In genomic region chr5:41758671-41759639, GRCm38 (mm10) we compare ENCODE assay signal across 33 mouse cellular contexts. TPM values are rescaled to one million over a fixed set of nuclear protein-coding genes. Genes with fewer than 3 reads are reported as not detected.
DNase-seq lines count a peak whose midpoint lies in the region; ATAC-seq and TF ChIP-seq lines count a peak whose summit lies in the region.
"Had no signal": no experiment of that assay in that cellular context is flagged by ENCODE, and none has a peak within 500 bp of the region (broad histone marks: within the 10 kb centered on the region; RNA-seq: fewer than 3 reads in every experiment).

No protein-coding gene starts in this region.

- 42% methylated on average over 19 of the region's 19 CpGs for WGBS in intestine, embryonic 14.5 days
- 32% methylated on average over 19 of the region's 19 CpGs for WGBS in intestine, embryonic 16.5 days
- 2% methylated on average over 19 of the region's 19 CpGs for WGBS in embryonic facial prominence, embryonic 10.5 days

- peak; percentile 53 for DNase-seq in intestine, embryonic 14.5 days (ENCODE audit: low spot score)
- peak; percentile 41 for DNase-seq in embryo, embryonic 10.5 days (ENCODE audit: low spot score)
- peak; percentile 41 for DNase-seq in embryonic facial prominence, embryonic 10.5 days (ENCODE audit: low spot score)
- no peak for DNase-seq in gastrocnemius, adult 8-10 months (ENCODE audit: low spot score in 2 of 2)
- DNase-seq: adrenal gland, postnatal 25 days; cerebellum, adult 18-20 months; gastrocnemius, postnatal 10 days; kidney, adult 11 months; kidney, postnatal 14 days; lung, embryonic 14.5 days; lung, postnatal 14 days; thymus, adult 18-20 months; thymus, postnatal 25 days had no signal

- ATAC-seq in intestine, embryonic 14.5 days (replicated peaks; ENCODE audit: low FRiP score, low TSS enrichment, low read depth) = no peak
- no peak for ATAC-seq in intestine, embryonic 16.5 days
- ATAC-seq in activated CD4-positive, CD25-positive, alpha-beta regulatory T cell, adult 4 months = no peak
- ATAC-seq: CD4-positive, CD25-positive, alpha-beta regulatory T cell, adult 4 months; forebrain, embryonic 16.5 days had no signal

- no peaks in the 10 kb centered on the region for H3K9me3 ChIP-seq in intestine, embryonic 14.5 days (ENCODE audit: control insufficient read depth, low read length)
- no peaks in the 10 kb centered on the region for H3K9me3 ChIP-seq in intestine, embryonic 16.5 days (ENCODE audit: control insufficient read depth, low read length)
- no peaks in the 10 kb centered on the region for H3K9me3 ChIP-seq in embryonic facial prominence, embryonic 10.5 days
- H3K9me3 ChIP-seq: embryonic facial prominence, embryonic 13.5 days; forebrain, embryonic 10.5 days; heart, embryonic 10.5 days; heart, embryonic 15.5 days; hindbrain, embryonic 12.5 days; liver, embryonic 15.5 days had no signal

- TF ChIP-seq POLR2A in myocyte (IDR thresholded peaks at IDR 0.05; ENCODE audit: insufficient read length, low read depth) = no peak

- no peak overlapping the region for H3K27ac ChIP-seq in intestine, embryonic 14.5 days (ENCODE audit: low read depth)
- no peak overlapping the region for H3K27ac ChIP-seq in intestine, embryonic 16.5 days (ENCODE audit: low read length)
- H3K27ac ChIP-seq in embryonic facial prominence, embryonic 10.5 days (replicated peaks) = no peak overlapping the region
- H3K27ac ChIP-seq: embryonic facial prominence, embryonic 13.5 days; forebrain, embryonic 10.5 days; heart, embryonic 10.5 days; heart, embryonic 15.5 days; hindbrain, embryonic 12.5 days; left cerebral cortex, adult 2 months; liver, embryonic 15.5 days had no signal

- no peak overlapping the region for H3K9ac ChIP-seq in intestine, embryonic 14.5 days (ENCODE audit: low read length)
- H3K9ac ChIP-seq in intestine, embryonic 16.5 days (ENCODE audit: low read depth, low read length) = no peak overlapping the region
- H3K9ac ChIP-seq: embryonic facial prominence, embryonic 13.5 days; heart, embryonic 15.5 days; hindbrain, embryonic 12.5 days; liver, embryonic 15.5 days; lung, embryonic 14.5 days had no signal

- 0 out of 2 replicates have a peak, but pooled peaks cover 7% of the 10 kb centered on the region for H3K4me1 ChIP-seq in intestine, embryonic 14.5 days (replicated peaks; ENCODE audit: control insufficient read depth, insufficient read depth, low read length)
- H3K4me1 ChIP-seq in intestine, embryonic 16.5 days (ENCODE audit: control insufficient read depth, insufficient read depth, low read length) = peaks cover 14% of the 10 kb centered on the region
- H3K4me1 ChIP-seq in embryonic facial prominence, embryonic 10.5 days = peaks cover 29% of the 10 kb centered on the region
- H3K4me1 ChIP-seq: liver, embryonic 15.5 days had no signal

- H3ac ChIP-seq in myocyte (ENCODE audit: control insufficient read depth, insufficient read length) = no peak overlapping the region

- peaks cover 95% of the 10 kb centered on the region for H3K27me3 ChIP-seq in intestine, embryonic 14.5 days (replicated peaks; ENCODE audit: control insufficient read depth, insufficient read depth, low read length)
- H3K27me3 ChIP-seq in intestine, embryonic 16.5 days (replicated peaks; ENCODE audit: control insufficient read depth, insufficient read depth, low read length) = peaks cover 74% of the 10 kb centered on the region
- peaks cover 100% of the 10 kb centered on the region for H3K27me3 ChIP-seq in embryonic facial prominence, embryonic 10.5 days (replicated peaks; ENCODE audit: low read depth, poor library complexity, severe bottlenecking)
- H3K27me3 ChIP-seq in myocyte (ENCODE audit: control insufficient read depth, insufficient read depth, insufficient read length) = peaks cover 44% of the 10 kb centered on the region

- no peaks in the 10 kb centered on the region for H3K36me3 ChIP-seq in intestine, embryonic 14.5 days (ENCODE audit: control insufficient read depth, insufficient read depth, low read length)
- H3K36me3 ChIP-seq in intestine, embryonic 16.5 days (ENCODE audit: control insufficient read depth, insufficient read depth, low read length) = no peaks in the 10 kb centered on the region
- no peaks in the 10 kb centered on the region for H3K36me3 ChIP-seq in embryonic facial prominence, embryonic 10.5 days (replicated peaks)
- no peaks in the 10 kb centered on the region for H3K36me3 ChIP-seq in myocyte (ENCODE audit: control insufficient read depth, insufficient read depth)
- H3K36me3 ChIP-seq: embryonic facial prominence, embryonic 13.5 days; forebrain, embryonic 10.5 days; heart, embryonic 10.5 days; heart, embryonic 15.5 days; hindbrain, embryonic 12.5 days; liver, embryonic 15.5 days had no signal

- H3K79me2 ChIP-seq in myocyte (ENCODE audit: control insufficient read depth, insufficient read depth) = no peaks in the 10 kb centered on the region

- H3K4me2 ChIP-seq in intestine, embryonic 14.5 days (ENCODE audit: low read length) = peak overlapping the region; percentile 20; the same call in 1 of the 2 replicates
- H3K4me2 ChIP-seq in intestine, embryonic 16.5 days (ENCODE audit: low read depth, low read length) = no peak overlapping the region
- H3K4me2 ChIP-seq in myocyte (ENCODE audit: low read depth) = peak overlapping the region; percentile 24
- H3K4me2 ChIP-seq: embryonic facial prominence, embryonic 13.5 days; heart, embryonic 15.5 days; hindbrain, embryonic 12.5 days; liver, embryonic 15.5 days; lung, embryonic 14.5 days had no signal

- no peak overlapping the region for H3K4me3 ChIP-seq in intestine, embryonic 14.5 days (ENCODE audit: low read depth, low read length)
- no peak overlapping the region for H3K4me3 ChIP-seq in intestine, embryonic 16.5 days (ENCODE audit: low read length)
- no peak overlapping the region for H3K4me3 ChIP-seq in embryonic facial prominence, embryonic 10.5 days
- H3K4me3 ChIP-seq in myocyte = no peak overlapping the region
- H3K4me3 ChIP-seq: embryonic facial prominence, embryonic 13.5 days; forebrain, embryonic 10.5 days; heart, embryonic 10.5 days; heart, embryonic 15.5 days; hindbrain, embryonic 12.5 days; left cerebral cortex, adult 2 months; liver, embryonic 15.5 days had no signal

TF ChIP-seq in myocyte, 11 proteins besides CTCF, POLR2A, EP300 and RAD21:
- TF ChIP-seq POLR2AphosphoS2 (IDR thresholded peaks at IDR 0.05; ENCODE audit: insufficient read length, low read depth) (no peak), MAX (IDR thresholded peaks at IDR 0.05; ENCODE audit: low read depth) (no peak), E2F4 (IDR thresholded peaks at IDR 0.05; ENCODE audit: insufficient read depth) (no peak), TCF3 (IDR thresholded peaks at IDR 0.05; ENCODE audit: insufficient read length, low read depth) (no peak)

RNA-seq across cellular contexts. Expression of gene Nkx3-2, which starts 5.3 kb away (rescaled TPM):
- polyA plus RNA-seq in intestine, embryonic 14.5 days (2014; fragmentation: Nextera tagmentation; extraction: Ambion mirVana) = 2.8 and 3.2 TPM in 2 replicates
- polyA plus RNA-seq in intestine, embryonic 16.5 days (2015; fragmentation: Nextera tagmentation; extraction: Ambion mirVana) = 1.5 and 1.9 TPM in 2 replicates
- 1.9 and 2.2 TPM in 2 replicates for polyA plus RNA-seq in embryonic facial prominence, embryonic 10.5 days (2016; fragmentation: Nextera tagmentation; extraction: Ambion mirVana)
- 0.11 TPM for polyA plus RNA-seq in myocyte (2012; fragmentation: generic; extraction: Trizol)
- total RNA-seq in gastrocnemius, adult 8-10 months (2022) = not detected
- not detected for polyA plus RNA-seq in activated CD4-positive, CD25-positive, alpha-beta regulatory T cell, adult 4 months (2017; shearing (Covaris generic))
- total RNA-seq: adrenal gland, postnatal 25 days; common myeloid progenitor, adult 5-6 weeks; heart, postnatal 25 days; layer of hippocampus, adult 18-20 months; layer of hippocampus, postnatal 14 days; left cerebral cortex, adult 2 months; left cerebral cortex, postnatal 25 days; liver, adult 2 months had no signal
- polyA plus RNA-seq: CD4-positive, CD25-positive, alpha-beta regulatory T cell, adult 4 months; forebrain, embryonic 10.5 days; forebrain, embryonic 16.5 days; gonadal fat pad, adult 2 months; heart, embryonic 15.5 days; kidney, embryonic 14.5 days; liver, adult 2 months; liver, embryonic 15.5 days; lung, embryonic 14.5 days had no signal

RNA-seq across cellular contexts. Expression of gene Rab28, which starts 51.0 kb away (rescaled TPM):
- polyA plus RNA-seq in intestine, embryonic 14.5 days (2014; fragmentation: Nextera tagmentation; extraction: Ambion mirVana) = 65.9 and 66.5 TPM in 2 replicates
- 41.9 and 49.6 TPM in 2 replicates for polyA plus RNA-seq in intestine, embryonic 16.5 days (2015; fragmentation: Nextera tagmentation; extraction: Ambion mirVana)
- 66.5 and 67.6 TPM in 2 replicates for polyA plus RNA-seq in embryonic facial prominence, embryonic 10.5 days (2016; fragmentation: Nextera tagmentation; extraction: Ambion mirVana)
- 48.6 TPM for polyA plus RNA-seq in myocyte (2012; fragmentation: generic; extraction: Trizol)
- total RNA-seq in gastrocnemius, adult 8-10 months (2022) = 100 to 1,000 TPM in 1 of 4 experiments, 10 to 100 TPM in 3; 88.5 to 109 (median 96.2) TPM
- 10 to 100 TPM; 23.0 to 24.1 TPM for polyA plus RNA-seq in activated CD4-positive, CD25-positive, alpha-beta regulatory T cell, adult 4 months (2017; shearing (Covaris generic))

Comparison
In these comparisons a context has a peak if more than half of its experiments do, and no peak if none do; other contexts are left out.
1. DNase-seq: peak in intestine, embryonic 14.5 days (single experiment), embryo, embryonic 10.5 days (single experiment) and embryonic facial prominence, embryonic 10.5 days (single experiment); none in gastrocnemius, adult 8-10 months (0 of 2).